14 mouse cellular contexts compared by ENCODE assay signal in the genomic region with DNA sequence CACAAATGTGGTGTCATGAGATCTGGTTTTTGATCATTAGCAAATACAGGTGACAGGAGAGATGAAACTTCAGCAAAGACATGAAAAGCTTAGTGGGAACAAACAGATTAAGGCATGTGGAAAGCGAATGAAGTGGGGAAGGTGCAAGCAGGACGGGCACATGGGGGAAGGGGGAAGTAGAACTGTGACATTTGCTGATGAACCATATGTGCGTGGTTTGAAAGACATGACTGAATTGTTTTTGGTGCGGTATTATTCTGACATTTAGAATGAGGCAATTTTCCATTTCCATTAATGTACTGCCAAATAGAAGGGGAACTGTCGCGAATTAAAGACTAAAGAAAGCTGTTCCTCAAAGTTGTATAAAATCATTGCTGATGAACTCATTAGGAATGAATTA.
DNase-seq lines count a peak whose midpoint lies in the region.
"Had no signal": no experiment of that assay in that cellular context is flagged by ENCODE, and none has a peak within 500 bp of the region (broad histone marks: within the 10 kb centered on the region; RNA-seq: fewer than 3 reads in every experiment).

No protein-coding gene starts in this region.

- DNase-seq in brain, adult 2 months (ENCODE audit: low read depth, low spot score) = peak; percentile 30
- peak; percentile 61 to 87 for DNase-seq in layer of hippocampus, adult 18-20 months (ENCODE audit: low spot score in 2 of 2)
- peak; percentile 71 for DNase-seq in layer of hippocampus, adult 9-11 months
- DNase-seq in telencephalon, adult 2 months (ENCODE audit: low read depth, low spot score) = peak; percentile 15
- DNase-seq in ovary, postnatal 10 days (ENCODE audit: low spot score) = no peak
- no peak for DNase-seq in ovary, postnatal 36 days (ENCODE audit: low spot score)
- DNase-seq: adrenal gland, adult 8-10 months; adrenal gland, postnatal 36 days; cerebellum, adult 11 months; cerebellum, adult 8-10 months; cerebellum, postnatal 14 days; gastrocnemius, postnatal 14 days; heart, adult 2 months; heart, postnatal 14 days had no signal

Comparison
In these comparisons a context has a peak if more than half of its experiments do, and no peak if none do; other contexts are left out.
1. DNase-seq: peak in brain, adult 2 months (single experiment), layer of hippocampus, adult 18-20 months (2 of 2), layer of hippocampus, adult 9-11 months (single experiment) and telencephalon, adult 2 months (single experiment); none in ovary, postnatal 10 days (single experiment) and ovary, postnatal 36 days (single experiment).